Mouse (Mus musculus) midbrain, embryonic 16.5 days (tissue): ENCODE data around the gene Ogdh. TPM values are rescaled to one million over a fixed set of nuclear protein-coding genes. Genes with fewer than 3 reads are reported as not detected.

Source experiments
- ATAC-seq: fragments of 200-750 bp; cut with Nextera tagmentation; 2 replicates; pipeline ENCODE4 v1.8.0; 2017; ENCODE audit warnings: moderate TSS enrichment
- H3K27ac ChIP-seq: fragments of 300-500 bp; sonication (generic); 2 replicates; pipeline ENCODE4 v1.5.1; 2014; ENCODE audit warnings: mild to moderate bottlenecking, low read length, mixed read lengths
- H3K27me3 ChIP-seq: fragments of 300-500 bp; sonication (generic); 2 replicates; pipeline ENCODE4 v1.6.1; 2014; ENCODE audit warnings: low read depth, low read length, mixed read lengths; ENCODE audit not compliant: control insufficient read depth, insufficient read depth
- H3K36me3 ChIP-seq: fragments of 300-500 bp; sonication (generic); 2 replicates; pipeline ENCODE4 v1.6.1; 2014; ENCODE audit warnings: mild to moderate bottlenecking, low read length, moderate library complexity, mixed read lengths; ENCODE audit not compliant: control insufficient read depth, insufficient read depth
- H3K4me1 ChIP-seq: fragments of 300-500 bp; sonication (generic); 2 replicates; pipeline ENCODE4 v1.6.1; 2014; ENCODE audit warnings: mild to moderate bottlenecking, low read length, mixed read lengths; ENCODE audit not compliant: control insufficient read depth, insufficient read depth
- H3K4me2 ChIP-seq: fragments of 300-500 bp; sonication (generic); 2 replicates; pipeline ENCODE4 v1.6.1; 2014; ENCODE audit warnings: mild to moderate bottlenecking, low read length, mixed read lengths
- H3K4me3 ChIP-seq: fragments of 300-500 bp; sonication (generic); 2 replicates; pipeline ENCODE4 v1.5.1; 2014; ENCODE audit warnings: low read depth, mild to moderate bottlenecking, low read length, moderate library complexity, mixed read lengths
- H3K9ac ChIP-seq: fragments of 300-500 bp; sonication (generic); 2 replicates; pipeline ENCODE4 v1.6.1; 2014; ENCODE audit warnings: low read depth, low read length, mixed read lengths
- H3K9me3 ChIP-seq: fragments of 300-500 bp; sonication (generic); replicated peaks from 2 replicates; pipeline ENCODE4 v1.6.1; 2014; ENCODE audit warnings: mild to moderate bottlenecking, low read length, mixed read lengths; ENCODE audit not compliant: control insufficient read depth, poor library complexity, severe bottlenecking
- WGBS: fragments of 180-500 bp; shearing (Covaris S2); extraction: QIAGEN DNeasy Blood & Tissue Kit; methylation state at CpG from one replicate; pipeline ENCODE4 v1.1.7; 2014; 5-methylcytosine and 5-hydroxymethylcytosine counted together
- polyA plus RNA-seq: library from polyadenylated mRNA; unstranded; fragments of >200 nt; fragmentation: Nextera tagmentation; extraction: Ambion mirVana; gene quantifications from 2 replicates; pipeline ENCODE4 v1.2.1, GENCODE M21; 2015

Gene Ogdh
- polyA plus RNA-seq, 1 experiment from 2014 or later = 127 TPM

GRCm38 (mm10) chr11:6389483-6389921 is 98.1 kb downstream of the Ogdh start:
- under 1% methylated on average over 38 of the region's 43 CpGs for WGBS
- peak overlapping the region; percentile 85 for H3K4me2 ChIP-seq
- peak overlapping the region; percentile 91 for H3K27ac ChIP-seq
- H3K36me3 ChIP-seq = peaks cover 6% of the 10 kb centered on the region; the same call in 1 of the 2 replicates
- H3K9ac ChIP-seq = peak overlapping the region; percentile 99
- H3K4me3 ChIP-seq = peak overlapping the region; percentile 97
- no peaks in the 10 kb centered on the region for H3K27me3 ChIP-seq
- peaks cover 21% of the 10 kb centered on the region for H3K4me1 ChIP-seq
- ATAC-seq = peak; percentile 52
- H3K9me3 ChIP-seq = no peaks in the 10 kb centered on the region

DNA sequence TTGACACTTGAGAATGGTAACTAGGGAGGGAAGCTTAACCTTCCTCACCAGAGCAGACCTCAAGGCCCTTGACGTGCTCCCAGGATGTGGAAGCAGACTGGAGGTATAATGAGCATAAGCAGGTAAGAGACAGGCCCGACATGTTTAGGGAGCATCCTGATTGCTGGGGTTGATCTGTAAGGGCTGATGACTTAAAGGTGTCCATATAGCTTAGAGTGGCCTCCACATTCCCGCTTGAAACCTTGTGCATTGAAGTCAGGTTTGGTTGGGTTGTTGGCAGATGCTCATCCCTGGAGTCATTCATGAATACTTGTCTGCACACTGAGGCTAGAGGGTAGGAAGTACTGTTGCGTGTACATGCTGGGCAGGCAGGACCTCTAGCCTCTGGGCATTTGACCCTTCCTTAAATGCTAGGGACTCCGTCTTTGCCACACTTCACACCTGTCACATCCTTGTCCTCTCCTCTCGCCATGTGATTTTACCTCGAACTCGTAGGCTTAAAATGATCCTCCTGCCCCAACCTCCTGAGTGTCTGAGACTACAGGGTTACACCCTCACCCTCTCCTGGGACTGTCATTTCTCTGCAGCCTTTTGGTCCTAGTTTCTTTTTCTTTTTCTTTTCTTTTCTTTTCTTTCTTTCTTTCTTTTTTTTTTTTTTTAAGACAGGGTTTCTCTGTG is 99.1 kb downstream of the Ogdh start:
- no peaks in the 10 kb centered on the region for H3K9me3 ChIP-seq
- peaks cover 21% of the 10 kb centered on the region for H3K4me1 ChIP-seq
- H3K36me3 ChIP-seq = peaks cover 11% of the 10 kb centered on the region; the same call in 1 of the 2 replicates
- WGBS = 82% methylated on average over 8 of the region's 8 CpGs
- no peaks in the 10 kb centered on the region for H3K27me3 ChIP-seq
- no peak for ATAC-seq
- peak overlapping the region; percentile 99 for H3K9ac ChIP-seq
- peak overlapping the region; percentile 85 for H3K4me2 ChIP-seq
- peak overlapping the region; percentile 97 for H3K4me3 ChIP-seq
- H3K27ac ChIP-seq = no peak overlapping the region

DNA sequence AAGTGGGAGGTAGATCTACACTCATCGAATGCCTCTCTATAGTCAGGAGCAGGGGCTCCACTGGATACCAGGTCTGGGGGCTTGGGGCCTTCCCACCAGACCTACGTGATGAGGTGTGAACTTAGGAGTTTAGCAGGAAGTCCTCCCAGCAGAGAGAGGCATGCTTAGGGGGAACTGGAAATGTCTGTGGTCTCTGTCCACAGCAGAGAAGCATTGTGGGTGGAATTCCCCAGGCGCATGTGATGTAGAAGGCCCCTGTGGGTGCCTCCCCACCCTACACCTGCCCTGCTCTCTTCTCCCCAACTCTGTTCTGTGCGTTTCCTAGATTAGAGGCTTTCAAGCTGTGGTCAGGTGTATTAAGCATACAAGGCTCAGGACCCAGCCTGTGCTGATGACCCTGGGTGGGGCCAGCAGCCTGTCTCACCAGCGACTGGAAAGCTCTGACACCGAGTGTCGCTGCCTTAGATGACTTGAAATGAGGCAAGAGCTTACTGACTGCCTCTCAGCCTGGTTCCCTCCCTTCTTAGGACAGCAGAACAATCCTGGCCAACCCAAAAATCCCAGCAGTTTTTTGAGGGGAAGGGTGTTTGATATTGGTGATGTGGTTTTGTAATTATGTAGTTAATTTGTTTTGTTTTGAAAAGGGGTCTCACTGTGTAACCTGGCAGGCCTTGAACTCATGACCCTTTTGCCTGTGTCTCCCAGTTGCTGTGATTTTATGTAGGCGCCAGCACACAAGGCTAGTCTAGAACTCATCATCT is 100.3 kb downstream of the Ogdh start:
- Histone ChIP-seq H3K4me2 (no peak overlapping the region), H3K27ac (no peak overlapping the region), H3K4me3 (no peak overlapping the region), H3K27me3 (no peaks in the 10 kb centered on the region), H3K9ac (no peak overlapping the region), H3K36me3 (peaks cover 20% of the 10 kb centered on the region; the same call in 1 of the 2 replicates), H3K9me3 (no peaks in the 10 kb centered on the region), H3K4me1 (peaks cover 21% of the 10 kb centered on the region)
- no peak for ATAC-seq
- 97% methylated on average over 8 of the region's 8 CpGs for WGBS

- H3K4me1 ChIP-seq = peaks cover 21% of the 10 kb centered on the region
- no peak overlapping the region for H3K4me3 ChIP-seq
- H3K4me2 ChIP-seq = no peak overlapping the region
- H3K27ac ChIP-seq = no peak overlapping the region
- peaks cover 30% of the 10 kb centered on the region for H3K36me3 ChIP-seq
- ATAC-seq = no peak
- no peaks in the 10 kb centered on the region for H3K9me3 ChIP-seq
- no peaks in the 10 kb centered on the region for H3K27me3 ChIP-seq
- WGBS = 90% methylated on average over 6 of the region's 6 CpGs
- H3K9ac ChIP-seq = no peak overlapping the region
Measured at GRCm38 (mm10) chr11:6392857-6393256, 101.4 kb downstream of the Ogdh start.

DNA sequence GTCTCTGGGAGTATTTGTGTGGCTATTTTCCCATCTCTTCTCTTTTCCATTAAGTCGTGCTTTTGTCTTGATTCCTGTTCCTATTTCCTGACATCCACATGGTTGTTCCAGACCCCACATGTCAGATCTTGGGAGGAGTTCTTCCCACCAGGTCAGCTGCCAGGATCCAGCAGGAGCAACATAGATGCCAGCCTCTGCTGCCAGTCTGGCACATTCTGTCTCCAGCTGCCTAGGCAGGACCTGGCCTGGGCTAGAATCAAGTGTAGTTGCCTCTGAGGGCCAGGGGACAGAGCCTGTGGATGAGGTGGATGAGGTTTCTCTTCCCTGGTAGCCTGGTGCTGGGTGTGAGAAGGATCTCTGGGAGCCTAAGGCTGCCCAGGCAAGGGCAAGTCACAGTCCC is 102.4 kb downstream of the Ogdh start:
- H3K27ac ChIP-seq = no peak overlapping the region
- H3K9me3 ChIP-seq = no peaks in the 10 kb centered on the region
- no peak overlapping the region for H3K9ac ChIP-seq
- no peak overlapping the region for H3K4me3 ChIP-seq
- no peak for ATAC-seq
- 86% methylated on average over 1 of the region's 1 CpGs for WGBS
- H3K27me3 ChIP-seq = no peaks in the 10 kb centered on the region
- peaks cover 40% of the 10 kb centered on the region for H3K36me3 ChIP-seq
- H3K4me1 ChIP-seq = peaks cover 21% of the 10 kb centered on the region
- H3K4me2 ChIP-seq = no peak overlapping the region

- 84% methylated on average over 5 of the region's 5 CpGs for WGBS
- H3K27ac ChIP-seq = no peak overlapping the region
- H3K4me2 ChIP-seq = no peak overlapping the region
- no peak for ATAC-seq
- no peak overlapping the region for H3K9ac ChIP-seq
- H3K27me3 ChIP-seq = no peaks in the 10 kb centered on the region
- H3K36me3 ChIP-seq = peaks cover 54% of the 10 kb centered on the region
- peaks cover 14% of the 10 kb centered on the region for H3K4me1 ChIP-seq
- no peaks in the 10 kb centered on the region for H3K9me3 ChIP-seq
- H3K4me3 ChIP-seq = no peak overlapping the region
Measured at GRCm38 (mm10) chr11:6395565-6395964, 104.1 kb downstream of the Ogdh start.

DNA sequence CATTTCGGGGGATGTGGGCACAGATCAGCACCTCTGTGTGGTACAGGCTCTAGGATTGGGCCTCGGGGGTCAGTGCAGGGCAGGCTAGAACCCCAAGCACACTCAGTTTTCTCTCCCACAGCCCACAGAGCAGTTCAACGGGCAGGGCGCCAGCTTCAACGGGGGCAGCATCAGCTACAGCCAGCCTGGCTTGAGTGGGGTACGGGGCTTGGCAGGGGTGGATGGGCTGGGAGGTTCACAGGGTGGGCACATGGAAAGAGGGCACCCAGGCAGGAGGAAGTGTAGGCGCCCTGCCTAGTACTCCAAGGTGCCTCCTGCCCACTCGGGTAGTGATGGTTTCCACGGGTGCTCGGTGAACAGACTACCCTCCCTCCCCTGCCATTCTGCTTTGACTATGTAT is 106.7 kb downstream of the Ogdh start:
- Histone ChIP-seq H3K27ac (no peak overlapping the region), H3K36me3 (peaks cover 68% of the 10 kb centered on the region), H3K27me3 (no peaks in the 10 kb centered on the region), H3K4me1 (no peaks in the 10 kb centered on the region), H3K9me3 (no peaks in the 10 kb centered on the region), H3K4me2 (no peak overlapping the region), H3K4me3 (no peak overlapping the region), H3K9ac (no peak overlapping the region)
- WGBS = 95% methylated on average over 9 of the region's 10 CpGs
- no peak for ATAC-seq

- no peak overlapping the region for H3K4me3 ChIP-seq
- no peaks in the 10 kb centered on the region for H3K4me1 ChIP-seq
- no peak for ATAC-seq
- no peak overlapping the region for H3K4me2 ChIP-seq
- H3K9ac ChIP-seq = no peak overlapping the region
- WGBS = 88% methylated on average over 19 of the region's 19 CpGs
- no peaks in the 10 kb centered on the region for H3K9me3 ChIP-seq
- peaks cover 68% of the 10 kb centered on the region for H3K36me3 ChIP-seq
- no peaks in the 10 kb centered on the region for H3K27me3 ChIP-seq
- H3K27ac ChIP-seq = no peak overlapping the region
Measured at GRCm38 (mm10) chr11:6402515-6403510, 111.4 kb downstream of the Ogdh start.
